Mouse (Mus musculus) kidney, postnatal 0 days (tissue): ENCODE measurements around the gene Cep128. TPM values are rescaled to one million over a fixed set of nuclear protein-coding genes. Genes with fewer than 3 reads are reported as not detected.

ENCODE experiments used
- ATAC-seq: fragments of 200-750 bp; cut with Nextera tagmentation; replicated peaks from 2 replicates; pipeline ENCODE4 v1.8.0; 2017; ENCODE audit warnings: low read depth, moderate number of reproducible peaks, moderate TSS enrichment, moderate library complexity; ENCODE audit not compliant: low FRiP score
- DNase-seq: peaks from one replicate; pipeline ENCODE4 v3.0.0-alpha.2; 2016; ENCODE audit warnings: low spot score
- H3K27ac ChIP-seq: fragments of 300-500 bp; sonication (generic); 2 replicates; pipeline ENCODE4 v1.5.1; 2014; ENCODE audit warnings: mild to moderate bottlenecking
- H3K27me3 ChIP-seq: fragments of 300-500 bp; sonication (generic); 2 replicates; pipeline ENCODE4 v1.6.1; 2014; ENCODE audit warnings: low read length, mixed read lengths; ENCODE audit not compliant: insufficient read depth
- H3K36me3 ChIP-seq: fragments of 300-500 bp; sonication (generic); 2 replicates; pipeline ENCODE4 v1.6.1; 2014; ENCODE audit warnings: low read length, mixed read lengths; ENCODE audit not compliant: insufficient read depth
- H3K4me1 ChIP-seq: fragments of 300-500 bp; sonication (generic); replicated peaks from 2 replicates; pipeline ENCODE4 v1.6.1; 2014; ENCODE audit warnings: antibody characterized with exemption, low read length, mixed read lengths; ENCODE audit not compliant: insufficient read depth
- H3K4me2 ChIP-seq: fragments of 300-500 bp; sonication (generic); 2 replicates; pipeline ENCODE4 v1.6.1; 2014; ENCODE audit warnings: mild to moderate bottlenecking, low read length, moderate library complexity, mixed read lengths
- H3K4me3 ChIP-seq: fragments of 300-500 bp; sonication (generic); replicated peaks from 2 replicates; pipeline ENCODE4 v1.5.1; 2014; ENCODE audit warnings: low read depth, low read length
- H3K9ac ChIP-seq: fragments of 300-500 bp; sonication (generic); 2 replicates; pipeline ENCODE4 v1.6.1; 2014; ENCODE audit warnings: low read depth, low read length
- H3K9me3 ChIP-seq: fragments of 300-500 bp; sonication (generic); replicated peaks from 2 replicates; pipeline ENCODE4 v1.6.1; 2016; ENCODE audit warnings: low read length, inconsistent platforms, mixed read lengths
- CTCF ChIP-seq: IDR thresholded peaks from 2 replicates; pipeline ENCODE4 v1.5.1; 2016; ENCODE audit warnings: antibody characterized with exemption, low read depth, mild to moderate bottlenecking, moderate library complexity
- WGBS: fragments of 180-500 bp; shearing (Covaris S2); extraction: QIAGEN DNeasy Blood & Tissue Kit; methylation state at CpG from one replicate; pipeline ENCODE4 v1.1.7; 2014; 5-methylcytosine and 5-hydroxymethylcytosine counted together
- microRNA-seq: library from miRNA; unstranded; fragments of <30 nt; microRNA quantifications from one replicate; pipeline ENCODE4, GENCODE M21; 2016
- polyA plus RNA-seq: library from polyadenylated mRNA; unstranded; fragments of >200 nt; fragmentation: Nextera tagmentation; extraction: Ambion mirVana; gene quantifications from 2 replicates; pipeline ENCODE4 v1.2.1, GENCODE M21; 2015

Cep128 gene
- polyA plus RNA-seq, 1 experiment from 2014 or later, result 2.9 TPM

DNA sequence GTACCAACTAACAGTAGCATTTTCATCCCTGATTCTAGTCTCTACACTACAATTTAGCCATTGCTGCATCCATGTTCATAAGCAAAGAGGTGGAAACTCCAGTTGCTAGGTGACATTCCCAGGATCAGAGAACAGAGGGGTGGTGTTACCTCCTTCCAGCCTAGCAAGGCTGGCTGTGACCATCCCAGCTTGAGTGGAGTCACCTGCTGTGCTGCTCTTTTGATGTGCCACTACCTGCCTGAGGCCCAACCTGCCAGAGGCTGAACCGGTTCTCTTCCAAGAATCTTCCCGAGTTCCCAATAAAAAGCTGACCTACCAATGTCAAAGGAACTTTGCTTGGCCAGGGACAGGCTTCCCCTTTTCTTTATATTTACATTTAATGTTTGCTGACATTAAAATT is 408.8 kb downstream of the Cep128 start:
- DNase-seq (no peak), ATAC-seq (no peak)
- no peak overlapping the region for H3K27ac ChIP-seq
- H3K9ac ChIP-seq, result no peak overlapping the region
- H3K4me3 ChIP-seq, result no peak overlapping the region
- no peak overlapping the region for H3K4me2 ChIP-seq
- no peaks in the 10 kb centered on the region for H3K27me3 ChIP-seq
- TF ChIP-seq CTCF, result no peak
- 28% methylated on average over 2 of the region's 2 CpGs for WGBS
- no peaks in the 10 kb centered on the region for H3K9me3 ChIP-seq
- H3K4me1 ChIP-seq, result no peaks in the 10 kb centered on the region
- no peaks in the 10 kb centered on the region for H3K36me3 ChIP-seq

- no peak overlapping the region for H3K4me2 ChIP-seq
- WGBS, result 85% methylated on average over 3 of the region's 3 CpGs
- TF ChIP-seq CTCF, result no peak
- H3K4me3 ChIP-seq, result no peak overlapping the region
- no peaks in the 10 kb centered on the region for H3K36me3 ChIP-seq
- ATAC-seq (no peak), DNase-seq (no peak)
- H3K27ac ChIP-seq, result no peak overlapping the region
- no peak overlapping the region for H3K9ac ChIP-seq
- no peaks in the 10 kb centered on the region for H3K4me1 ChIP-seq
- H3K9me3 ChIP-seq, result no peaks in the 10 kb centered on the region
- no peaks in the 10 kb centered on the region for H3K27me3 ChIP-seq
Observed at GRCm38 (mm10) chr12:90971156-90971555, 413.1 kb downstream of the Cep128 start.

- Histone ChIP-seq H3K4me3 (no peak overlapping the region), H3K4me2 (no peak overlapping the region), H3K36me3 (no peaks in the 10 kb centered on the region), H3K27me3 (no peaks in the 10 kb centered on the region), H3K27ac (no peak overlapping the region), H3K4me1 (no peaks in the 10 kb centered on the region), H3K9me3 (no peaks in the 10 kb centered on the region), H3K9ac (no peak overlapping the region)
- DNase-seq, result no peak
- WGBS, result 84% methylated on average over 5 of the region's 5 CpGs
- no peak for TF ChIP-seq CTCF
- no peak for ATAC-seq
Observed at GRCm38 (mm10) chr12:90961386-90962017, 422.7 kb downstream of the Cep128 start.

- TF ChIP-seq CTCF, result no peak
- no peak for ATAC-seq
- Histone ChIP-seq H3K9me3 (no peaks in the 10 kb centered on the region), H3K9ac (no peak overlapping the region), H3K27me3 (no peaks in the 10 kb centered on the region), H3K27ac (no peak overlapping the region), H3K36me3 (no peaks in the 10 kb centered on the region), H3K4me2 (no peak overlapping the region), H3K4me3 (no peak overlapping the region), H3K4me1 (no peaks in the 10 kb centered on the region)
- WGBS, result 74% methylated on average over 7 of the region's 7 CpGs
- DNase-seq, result no peak
Observed at GRCm38 (mm10) chr12:90954740-90955473, 429.3 kb downstream of the Cep128 start.

Small RNAs within 50 kb of the gene (microRNA-seq; reads per million reads assigned to microRNA genes)
- not detected for gene Gm44370

Other genes with a start within 250 kb of the Cep128 start
- gene Tshr, start 154 bp upstream of the Cep128 start, polyA plus RNA-seq, result 1.6 TPM in 2 replicates
- gene Gtf2a1, start 206.1 kb upstream of the Cep128 start, polyA plus RNA-seq, result 29.5 and 34.2 TPM in 2 replicates